Mouse (Mus musculus) megakaryocyte, adult 5-6 weeks (primary cell): ENCODE measurements around the gene Exosc5. TPM values are rescaled to one million over a fixed set of nuclear protein-coding genes. Genes with fewer than 3 reads are reported as not detected.
A peak's percentile ranks its signal among the peaks of the same experiment; 100 is the strongest.

Experiments
- ATAC-seq: 2 replicates; pipeline ENCODE4 v1.8.0; 2016; ENCODE audit warnings: mild to moderate bottlenecking, inconsistent platforms; ENCODE audit not compliant: poor library complexity, severe bottlenecking
- total RNA-seq, 2 experiments: library from RNA; stranded (forward) in 1 of 2; stranded (reverse) in 1 of 2; fragments of 153-499, 151-499 nt in 1 of 2; fragments of 221-1000, 200-1000 nt in 1 of 2; gene quantifications; 2 replicates each; pipeline versions ENCODE4 v1.2.3 to v1.2.4; 2015 to 2017

The Exosc5 gene
- total RNA-seq, 2 experiments from 2014 or later = 19.4 to 31.5 TPM

GRCm38 (mm10) chr7:25632679-25633078 lies 26.3 kb upstream of the Exosc5 start:
- ATAC-seq = peak; percentile 91

GRCm38 (mm10) chr7:25636373-25636772 lies 22.6 kb upstream of the Exosc5 start:
- ATAC-seq = no peak

GRCm38 (mm10) chr7:25637099-25637498 lies 21.9 kb upstream of the Exosc5 start:
- ATAC-seq = no peak

GRCm38 (mm10) chr7:25639754-25640153 lies 19.2 kb upstream of the Exosc5 start:
- no peak for ATAC-seq

- ATAC-seq = no peak
Observed at GRCm38 (mm10) chr7:25644136-25644535, 14.8 kb upstream of the Exosc5 start.

- peak; percentile 36 for ATAC-seq
Observed at GRCm38 (mm10) chr7:25644631-25645030, 14.3 kb upstream of the Exosc5 start.

GRCm38 (mm10) chr7:25645074-25645473 lies 13.9 kb upstream of the Exosc5 start:
- peak; percentile 38 for ATAC-seq

GRCm38 (mm10) chr7:25647574-25648123 lies 11.3 kb upstream of the Exosc5 start:
- peak; percentile 26; the same call in 1 of the 2 replicates for ATAC-seq

- peak; percentile 48 for ATAC-seq
Observed at GRCm38 (mm10) chr7:25649839-25650238, 9.1 kb upstream of the Exosc5 start.

GRCm38 (mm10) chr7:25651281-25651680 lies 7.7 kb upstream of the Exosc5 start:
- ATAC-seq = peak; percentile 81

GRCm38 (mm10) chr7:25652244-25652759 lies 6.7 kb upstream of the Exosc5 start:
- ATAC-seq = peak; percentile 28; the same call in 1 of the 2 replicates

GRCm38 (mm10) chr7:25655601-25656428 lies 3.1 kb upstream of the Exosc5 start:
- ATAC-seq = no peak

- ATAC-seq = no peak
Observed at GRCm38 (mm10) chr7:25657785-25658184, 1.2 kb upstream of the Exosc5 start.

GRCm38 (mm10) chr7:25666381-25666780 lies 7.4 kb downstream of the Exosc5 start:
- ATAC-seq = no peak

- no peak for ATAC-seq
Observed at GRCm38 (mm10) chr7:25669158-25669557, 10.2 kb downstream of the Exosc5 start.

- ATAC-seq = no peak
Observed at GRCm38 (mm10) chr7:25669631-25670030, 10.7 kb downstream of the Exosc5 start.

GRCm38 (mm10) chr7:25670096-25670495 lies 11.1 kb downstream of the Exosc5 start:
- no peak for ATAC-seq

GRCm38 (mm10) chr7:25671686-25672085 lies 12.7 kb downstream of the Exosc5 start:
- ATAC-seq = no peak

GRCm38 (mm10) chr7:25672442-25672841 lies 13.5 kb downstream of the Exosc5 start:
- no peak for ATAC-seq

GRCm38 (mm10) chr7:25674297-25674696 lies 15.3 kb downstream of the Exosc5 start:
- peak; percentile 68 for ATAC-seq

GRCm38 (mm10) chr7:25674719-25675300 lies 15.8 kb downstream of the Exosc5 start, which contains the start of gene Tmem91:
TSS of gene Tmem91 (minus strand) at chr7:25675166.
- peak; percentile 44 for ATAC-seq

GRCm38 (mm10) chr7:25675405-25675804 lies 16.4 kb downstream of the Exosc5 start:
- no peak for ATAC-seq
